Mouse (Mus musculus) liver, postnatal 0 days (tissue): Measurements from ENCODE around the gene Klf13. TPM values are rescaled to one million over a fixed set of nuclear protein-coding genes. Genes with fewer than 3 reads are reported as not detected.
A peak's percentile ranks its signal among the peaks of the same experiment; 100 is the strongest.

Source experiments
- ATAC-seq: fragments of 200-750 bp; cut with Nextera tagmentation; 2 replicates; pipeline ENCODE4 v1.8.0; 2017; ENCODE audit warnings: mild to moderate bottlenecking, moderate library complexity
- DNase-seq: peaks from one replicate; pipeline ENCODE4 v3.0.0-alpha.2; 2016
- H3K27ac ChIP-seq: fragments of 300-500 bp; sonication (generic); 2 replicates; pipeline ENCODE4 v1.5.1; 2014; ENCODE audit warnings: antibody characterized with exemption, moderate library complexity, mild to moderate bottlenecking, low read depth
- H3K27me3 ChIP-seq: fragments of 300-500 bp; sonication (generic); 2 replicates; pipeline ENCODE4 v1.6.1; 2014; ENCODE audit warnings: low read length, control low read depth, mixed read lengths; ENCODE audit not compliant: insufficient read depth
- H3K36me3 ChIP-seq: fragments of 300-500 bp; sonication (generic); replicated peaks from 2 replicates; pipeline ENCODE4 v1.6.1; 2014; ENCODE audit warnings: mild to moderate bottlenecking, control low read depth, low read length, moderate library complexity, mixed read lengths; ENCODE audit not compliant: insufficient read depth
- H3K4me1 ChIP-seq: fragments of 300-500 bp; sonication (generic); 2 replicates; pipeline ENCODE4 v1.6.1; 2014; ENCODE audit warnings: antibody characterized with exemption, mild to moderate bottlenecking, control low read depth; ENCODE audit not compliant: insufficient read depth
- H3K4me2 ChIP-seq: fragments of 300-500 bp; sonication (generic); 2 replicates; pipeline ENCODE4 v1.6.1; 2014; ENCODE audit warnings: low read depth, mild to moderate bottlenecking, low read length, moderate library complexity, mixed read lengths
- H3K4me3 ChIP-seq: fragments of 300-500 bp; sonication (generic); 2 replicates; pipeline ENCODE4 v1.5.1; 2014; ENCODE audit warnings: low read depth, low read length
- H3K9ac ChIP-seq: fragments of 300-500 bp; sonication (generic); replicated peaks from 2 replicates; pipeline ENCODE4 v1.6.1; 2014; ENCODE audit warnings: mild to moderate bottlenecking, moderate library complexity
- H3K9me3 ChIP-seq: fragments of 300-500 bp; sonication (generic); 2 replicates; pipeline ENCODE4 v1.6.1; 2016; ENCODE audit warnings: mild to moderate bottlenecking, control low read depth, low read length, mixed read lengths
- CTCF ChIP-seq: sonication (generic); IDR thresholded peaks from 2 replicates; pipeline ENCODE4 v1.5.1; 2016; ENCODE audit warnings: antibody characterized with exemption, low read depth
- EP300 ChIP-seq: IDR thresholded peaks from 2 replicates; pipeline ENCODE4 v1.6.1; 2016; ENCODE audit warnings: antibody characterized with exemption, low read depth, mild to moderate bottlenecking
- WGBS: fragments of 180-500 bp; shearing (Covaris S2); extraction: QIAGEN DNeasy Blood & Tissue Kit; methylation state at CpG from one replicate; pipeline ENCODE4 v1.1.7; 2014; ENCODE audit not compliant: insufficient replicate concordance; 5-methylcytosine and 5-hydroxymethylcytosine counted together
- polyA plus RNA-seq: library from polyadenylated mRNA; unstranded; fragments of >200 nt; fragmentation: Nextera tagmentation; extraction: Ambion mirVana; gene quantifications from 2 replicates; pipeline ENCODE4 v1.2.1, GENCODE M21; 2015

Gene Klf13
- polyA plus RNA-seq, 1 experiment from 2014 or later: 25.7 TPM

GRCm38 (mm10) chr7:63930132-63930531, 8.6 kb downstream of the Klf13 start:
- Histone ChIP-seq H3K9me3 (no peaks in the 10 kb centered on the region), H3K4me2 (no peak overlapping the region), H3K27ac (no peak overlapping the region), H3K27me3 (no peaks in the 10 kb centered on the region), H3K36me3 (no peaks in the 10 kb centered on the region; the same call in 1 of the 2 replicates), H3K9ac (no peak overlapping the region), H3K4me3 (no peak overlapping the region), H3K4me1 (peaks cover 76% of the 10 kb centered on the region)
- WGBS: 29% methylated on average over 3 of the region's 3 CpGs
- ATAC-seq (no peak), DNase-seq (no peak)
- TF ChIP-seq EP300 (no peak), CTCF (no peak)

DNA sequence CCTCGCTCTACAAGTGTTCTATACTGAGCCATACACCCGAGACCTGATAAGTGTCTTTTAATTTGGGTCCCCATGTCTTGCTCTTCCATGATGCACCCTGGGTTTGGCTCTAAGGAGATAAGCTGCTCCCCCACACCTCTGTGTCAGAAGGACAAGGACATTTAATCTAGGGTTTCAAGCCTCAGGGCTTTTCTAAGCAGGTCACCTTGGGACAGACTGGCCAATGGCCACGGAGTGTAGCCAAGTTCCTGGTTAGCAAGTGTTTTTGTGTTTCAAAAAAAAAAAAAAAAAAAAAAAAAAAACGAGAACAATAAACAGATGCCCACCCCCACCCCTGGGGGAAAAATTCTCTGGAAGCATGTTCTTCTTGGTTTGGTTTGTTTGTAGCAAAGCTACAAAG, 9.6 kb downstream of the Klf13 start:
- Histone ChIP-seq H3K27me3 (no peaks in the 10 kb centered on the region), H3K4me3 (no peak overlapping the region), H3K4me2 (peak overlapping the region; percentile 24), H3K9me3 (no peaks in the 10 kb centered on the region), H3K27ac (peak overlapping the region; percentile 46), H3K9ac (0 out of 2 replicates have a peak overlapping the region, but pooled peaks have one; percentile 2), H3K36me3 (no peaks in the 10 kb centered on the region; the same call in 1 of the 2 replicates), H3K4me1 (peaks cover 78% of the 10 kb centered on the region)
- peak; percentile 16; the same call in 1 of the 2 replicates for ATAC-seq
- TF ChIP-seq CTCF (no peak), EP300 (peak; percentile 71)
- DNase-seq: no peak
- WGBS: 53% methylated on average over 4 of the region's 4 CpGs

DNA sequence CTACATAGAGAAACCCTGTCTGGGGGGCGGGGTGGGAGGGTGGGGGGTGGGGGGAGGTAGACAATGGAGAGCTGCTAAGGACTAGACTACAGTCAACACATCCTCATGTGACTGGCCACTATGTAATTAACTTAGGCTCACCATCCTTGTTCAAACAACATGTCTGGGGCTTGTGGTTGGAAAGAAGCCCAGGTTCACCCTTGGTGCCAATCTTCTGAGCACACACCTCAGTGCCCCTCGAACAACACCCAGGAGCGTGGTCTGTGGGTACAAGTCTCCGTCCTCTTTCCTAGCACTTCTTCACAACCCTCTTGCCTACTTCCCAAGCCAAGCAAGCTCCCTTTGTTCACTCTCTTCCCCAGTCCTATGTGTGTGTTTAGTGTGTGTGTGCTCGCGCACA, 11.6 kb downstream of the Klf13 start:
- WGBS: 73% methylated on average over 6 of the region's 6 CpGs
- Histone ChIP-seq H3K9ac (no peak overlapping the region), H3K36me3 (no peaks in the 10 kb centered on the region), H3K4me1 (peaks cover 73% of the 10 kb centered on the region), H3K4me2 (no peak overlapping the region), H3K9me3 (no peaks in the 10 kb centered on the region), H3K27me3 (no peaks in the 10 kb centered on the region), H3K4me3 (no peak overlapping the region), H3K27ac (no peak overlapping the region)
- DNase-seq (no peak), ATAC-seq (no peak)
- TF ChIP-seq EP300 (no peak), CTCF (no peak)

DNA sequence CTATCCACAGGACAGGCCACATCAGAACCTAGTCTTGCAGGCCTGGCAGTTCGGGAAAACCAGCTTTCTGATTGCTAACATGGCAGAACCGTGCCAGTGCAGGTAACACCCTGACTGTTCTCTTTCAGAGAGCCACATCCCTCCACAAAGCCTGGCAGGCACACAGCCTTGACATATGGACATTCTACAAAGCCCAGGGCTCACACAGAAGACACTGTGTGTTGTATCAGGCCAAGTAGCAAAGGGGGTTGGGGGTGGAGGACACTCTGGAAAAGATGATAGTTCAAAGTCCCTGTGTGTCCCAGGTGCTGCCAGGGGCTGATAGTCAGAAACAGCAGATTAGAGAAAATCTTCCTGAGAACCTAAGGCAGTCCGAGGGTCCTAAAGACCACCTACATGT, 12.2 kb downstream of the Klf13 start:
- H3K4me2 ChIP-seq: no peak overlapping the region
- DNase-seq (no peak), ATAC-seq (no peak)
- peaks cover 80% of the 10 kb centered on the region for H3K4me1 ChIP-seq
- H3K27ac ChIP-seq: no peak overlapping the region
- H3K27me3 ChIP-seq: no peaks in the 10 kb centered on the region
- no peaks in the 10 kb centered on the region for H3K36me3 ChIP-seq
- no peak overlapping the region for H3K4me3 ChIP-seq
- no peak for TF ChIP-seq EP300
- TF ChIP-seq CTCF: no peak
- H3K9me3 ChIP-seq: no peaks in the 10 kb centered on the region
- WGBS: 65% methylated on average over 3 of the region's 3 CpGs
- no peak overlapping the region for H3K9ac ChIP-seq

- ATAC-seq (peak; percentile 53), DNase-seq (peak; percentile 47)
- no peaks in the 10 kb centered on the region for H3K27me3 ChIP-seq
- peak overlapping the region; percentile 31; the same call in 1 of the 2 replicates for H3K9ac ChIP-seq
- TF ChIP-seq EP300: no peak
- TF ChIP-seq CTCF: no peak
- peaks cover 86% of the 10 kb centered on the region for H3K4me1 ChIP-seq
- H3K4me3 ChIP-seq: no peak overlapping the region
- H3K9me3 ChIP-seq: no peaks in the 10 kb centered on the region
- peak overlapping the region; percentile 43 for H3K4me2 ChIP-seq
- H3K27ac ChIP-seq: peak overlapping the region; percentile 46
- H3K36me3 ChIP-seq: 0 out of 2 replicates have a peak, but pooled peaks cover 3% of the 10 kb centered on the region
- 43% methylated on average over 14 of the region's 14 CpGs for WGBS
Measured at GRCm38 (mm10) chr7:63925413-63926360, 13.0 kb downstream of the Klf13 start.

GRCm38 (mm10) chr7:63924747-63925412, 13.8 kb downstream of the Klf13 start:
- Histone ChIP-seq H3K9ac (no peak overlapping the region; the same call in 1 of the 2 replicates), H3K9me3 (no peaks in the 10 kb centered on the region), H3K36me3 (peaks cover 7% of the 10 kb centered on the region; the same call in 1 of the 2 replicates), H3K4me1 (peaks cover 89% of the 10 kb centered on the region), H3K4me3 (no peak overlapping the region), H3K27ac (peak overlapping the region; percentile 66), H3K27me3 (no peaks in the 10 kb centered on the region), H3K4me2 (peak overlapping the region; percentile 43)
- ATAC-seq (peak; percentile 57), DNase-seq (peak; percentile 50)
- TF ChIP-seq CTCF: peak; percentile 27; the same call in 1 of the 2 replicates
- no peak for TF ChIP-seq EP300
- WGBS: 64% methylated on average over 6 of the region's 6 CpGs
